Mouse (Mus musculus): ENCODE data around the gene Elob. TPM values are rescaled to one million over a fixed set of nuclear protein-coding genes. Genes with fewer than 3 reads are reported as not detected.

Elob gene
- total RNA-seq, 1 experiment from 2014 or later, result 137 TPM

DNA sequence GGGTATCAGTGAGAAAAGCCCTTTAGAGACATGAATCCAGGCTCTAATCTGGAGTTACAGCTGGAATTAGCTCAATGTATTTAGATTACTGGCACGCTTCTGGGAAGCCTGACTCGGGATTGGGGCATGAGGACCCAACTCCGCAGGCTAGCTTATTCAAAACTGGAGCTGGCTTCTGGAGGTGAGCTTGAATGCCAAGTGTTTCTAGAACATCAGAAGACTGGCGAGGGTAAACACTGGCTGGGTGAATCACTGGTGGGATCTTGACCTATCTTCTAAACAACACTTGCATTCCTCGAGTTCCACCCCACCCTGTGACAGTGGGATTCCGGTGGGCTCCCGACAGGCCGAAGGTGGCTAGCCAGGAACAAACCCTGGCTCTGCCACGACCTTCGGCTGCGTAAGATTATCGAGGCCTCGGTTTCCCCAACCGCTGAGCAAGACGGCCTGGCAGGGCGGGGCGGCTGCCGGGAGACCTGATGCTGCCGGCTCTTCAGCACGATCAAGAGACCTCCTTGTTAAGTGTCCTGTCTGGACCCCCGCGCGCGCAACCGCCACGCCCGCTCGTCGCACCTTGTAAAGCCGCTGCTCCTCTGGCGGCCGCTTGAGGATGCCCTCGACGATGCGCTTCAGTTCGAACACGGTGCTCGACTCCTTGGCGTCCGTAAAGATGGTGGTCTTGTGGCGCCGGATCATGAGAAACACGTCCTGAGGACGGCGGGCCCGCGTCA, 500 bp downstream of the Elob start:
- ATAC-seq (replicated peaks; ENCODE audit: insufficient number of reproducible peaks, low FRiP score, low TSS enrichment, poor library complexity, severe bottlenecking), result peak; percentile 10; the same call in 1 of the 2 replicates

GRCm38 (mm10) chr17:23825591-23825990, 3.3 kb downstream of the Elob start:
- no peak for ATAC-seq (replicated peaks; ENCODE audit: insufficient number of reproducible peaks, low FRiP score, low TSS enrichment, poor library complexity, severe bottlenecking)

DNA sequence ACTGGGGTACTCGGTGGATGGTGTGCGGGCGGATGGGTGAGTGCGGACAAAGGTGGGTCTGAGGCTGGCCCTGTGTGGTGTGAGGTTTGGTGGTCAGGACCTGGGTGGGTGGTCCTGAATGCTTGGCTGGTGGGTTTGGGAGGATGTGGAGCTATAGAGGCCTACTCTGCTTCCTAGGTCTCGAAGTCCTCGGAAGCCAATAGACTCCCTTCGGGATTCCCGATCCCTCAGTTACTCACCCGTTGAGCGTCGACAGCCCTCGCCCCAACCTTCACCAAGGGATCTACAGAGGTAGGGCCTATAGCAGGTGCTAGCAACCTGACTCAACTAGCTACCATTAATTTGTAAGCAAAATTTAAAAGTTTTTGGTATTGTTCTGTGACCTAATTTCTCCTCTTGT, 5.3 kb downstream of the Elob start:
- no peak for ATAC-seq (replicated peaks; ENCODE audit: insufficient number of reproducible peaks, low FRiP score, low TSS enrichment, poor library complexity, severe bottlenecking)

- ATAC-seq (replicated peaks; ENCODE audit: insufficient number of reproducible peaks, low FRiP score, low TSS enrichment, poor library complexity, severe bottlenecking), result no peak
Measured at GRCm38 (mm10) chr17:23823018-23823417, 5.9 kb downstream of the Elob start.

DNA sequence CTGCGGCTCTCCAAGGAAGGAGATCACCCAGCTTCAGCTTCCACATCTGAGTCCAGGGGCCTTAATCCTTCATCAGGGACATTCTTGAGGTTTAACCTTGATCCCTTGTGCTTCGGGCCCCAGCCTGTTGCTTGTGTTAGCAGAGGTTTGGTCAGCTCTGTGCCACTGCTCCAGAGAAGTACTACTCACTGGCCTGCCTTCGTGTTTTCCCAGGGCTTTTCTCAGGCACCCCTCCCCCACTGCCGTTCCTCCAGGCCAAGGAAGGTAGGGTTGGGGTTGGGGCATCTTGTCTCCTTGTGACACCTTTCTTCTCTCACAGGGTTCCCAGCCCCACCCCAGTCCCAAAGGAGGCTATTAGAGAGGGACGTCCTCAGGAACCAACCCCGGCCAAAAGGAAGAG, 6.8 kb downstream of the Elob start:
- ATAC-seq (replicated peaks; ENCODE audit: insufficient number of reproducible peaks, low FRiP score, low TSS enrichment, poor library complexity, severe bottlenecking), result no peak

DNA sequence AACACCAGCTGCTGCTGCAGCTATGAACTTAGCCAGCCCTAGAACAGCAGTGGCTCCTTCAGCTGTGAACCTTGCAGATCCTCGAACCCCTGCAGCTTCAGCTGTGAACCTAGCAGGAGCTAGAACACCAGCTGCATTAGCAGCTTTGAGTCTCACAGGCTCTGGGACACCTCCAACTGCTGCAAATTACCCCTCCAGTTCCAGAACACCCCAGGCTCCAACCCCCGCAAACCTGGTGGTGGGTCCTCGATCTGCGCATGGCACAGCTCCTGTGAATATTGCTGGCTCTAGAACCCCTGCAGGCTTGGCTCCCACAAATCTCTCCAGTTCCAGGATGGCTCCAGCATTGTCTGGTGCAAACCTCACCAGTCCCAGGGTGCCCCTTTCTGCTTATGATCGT, 8.2 kb downstream of the Elob start:
- ATAC-seq (replicated peaks; ENCODE audit: insufficient number of reproducible peaks, low FRiP score, low TSS enrichment, poor library complexity, severe bottlenecking), result no peak

DNA sequence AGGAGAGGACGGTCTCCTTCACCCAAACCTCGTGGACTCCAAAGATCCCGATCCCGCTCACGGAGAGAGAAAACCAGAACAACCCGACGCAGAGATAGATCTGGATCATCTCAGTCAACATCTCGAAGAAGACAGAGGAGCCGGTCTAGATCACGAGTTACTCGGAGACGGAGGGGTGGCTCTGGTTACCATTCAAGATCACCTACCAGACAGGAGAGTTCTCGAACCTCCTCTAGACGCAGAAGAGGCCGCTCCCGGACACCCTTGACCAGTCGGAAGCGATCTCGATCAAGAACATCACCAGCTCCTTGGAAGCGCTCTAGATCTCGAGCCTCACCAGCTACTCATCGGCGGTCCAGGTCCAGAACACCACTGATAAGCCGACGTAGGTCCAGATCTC, 9.7 kb downstream of the Elob start:
- ATAC-seq (replicated peaks; ENCODE audit: insufficient number of reproducible peaks, low FRiP score, low TSS enrichment, poor library complexity, severe bottlenecking), result no peak

GRCm38 (mm10) chr17:23818579-23818978, 10.4 kb downstream of the Elob start:
- no peak for ATAC-seq (replicated peaks; ENCODE audit: insufficient number of reproducible peaks, low FRiP score, low TSS enrichment, poor library complexity, severe bottlenecking)

GRCm38 (mm10) chr17:23815641-23816040, 13.3 kb downstream of the Elob start:
- no peak for ATAC-seq (replicated peaks; ENCODE audit: insufficient number of reproducible peaks, low FRiP score, low TSS enrichment, poor library complexity, severe bottlenecking)

DNA sequence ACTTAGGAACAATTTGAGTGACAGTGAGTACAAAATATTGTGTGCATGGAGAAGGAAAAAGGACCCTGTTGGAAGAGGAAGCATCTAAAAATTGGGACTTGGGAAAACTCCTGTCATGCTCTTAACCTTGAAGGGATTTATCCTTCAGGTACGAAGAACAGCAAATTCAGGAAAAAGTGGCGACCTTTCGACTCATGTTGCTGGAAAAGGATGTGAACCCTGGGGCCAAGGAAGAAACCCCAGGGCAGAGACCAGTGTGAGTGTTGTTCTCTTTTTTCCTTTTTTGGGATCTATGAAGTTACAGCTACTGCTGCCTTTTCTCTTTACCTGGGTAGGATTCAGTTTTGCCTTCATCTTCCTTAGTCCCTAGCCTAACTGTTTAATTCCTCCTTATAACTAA, 21.0 kb downstream of the Elob start:
- ATAC-seq (replicated peaks; ENCODE audit: insufficient number of reproducible peaks, low FRiP score, low TSS enrichment, poor library complexity, severe bottlenecking), result no peak

DNA sequence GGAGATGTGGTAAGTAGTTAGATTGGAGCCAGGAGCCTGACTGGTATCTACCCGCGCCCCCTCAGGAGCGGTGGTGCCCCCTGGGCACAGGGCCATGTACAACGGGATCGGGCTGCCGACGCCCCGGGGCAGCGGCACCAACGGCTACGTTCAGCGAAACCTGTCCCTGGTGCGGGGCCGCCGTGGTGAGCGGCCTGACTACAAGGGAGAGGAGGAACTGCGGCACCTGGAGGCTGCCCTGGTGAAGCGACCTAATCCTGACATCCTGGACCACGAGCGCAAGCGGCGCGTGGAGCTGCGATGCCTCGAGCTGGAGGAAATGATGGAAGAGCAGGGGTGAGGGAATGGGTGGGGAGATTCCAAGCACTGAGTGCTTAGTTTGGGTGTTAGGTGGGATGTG, 22.1 kb downstream of the Elob start:
- ATAC-seq (replicated peaks; ENCODE audit: insufficient number of reproducible peaks, low FRiP score, low TSS enrichment, poor library complexity, severe bottlenecking), result no peak

GRCm38 (mm10) chr17:23804426-23805085, 24.4 kb downstream of the Elob start:
- no peak for ATAC-seq (replicated peaks; ENCODE audit: insufficient number of reproducible peaks, low FRiP score, low TSS enrichment, poor library complexity, severe bottlenecking)

DNA sequence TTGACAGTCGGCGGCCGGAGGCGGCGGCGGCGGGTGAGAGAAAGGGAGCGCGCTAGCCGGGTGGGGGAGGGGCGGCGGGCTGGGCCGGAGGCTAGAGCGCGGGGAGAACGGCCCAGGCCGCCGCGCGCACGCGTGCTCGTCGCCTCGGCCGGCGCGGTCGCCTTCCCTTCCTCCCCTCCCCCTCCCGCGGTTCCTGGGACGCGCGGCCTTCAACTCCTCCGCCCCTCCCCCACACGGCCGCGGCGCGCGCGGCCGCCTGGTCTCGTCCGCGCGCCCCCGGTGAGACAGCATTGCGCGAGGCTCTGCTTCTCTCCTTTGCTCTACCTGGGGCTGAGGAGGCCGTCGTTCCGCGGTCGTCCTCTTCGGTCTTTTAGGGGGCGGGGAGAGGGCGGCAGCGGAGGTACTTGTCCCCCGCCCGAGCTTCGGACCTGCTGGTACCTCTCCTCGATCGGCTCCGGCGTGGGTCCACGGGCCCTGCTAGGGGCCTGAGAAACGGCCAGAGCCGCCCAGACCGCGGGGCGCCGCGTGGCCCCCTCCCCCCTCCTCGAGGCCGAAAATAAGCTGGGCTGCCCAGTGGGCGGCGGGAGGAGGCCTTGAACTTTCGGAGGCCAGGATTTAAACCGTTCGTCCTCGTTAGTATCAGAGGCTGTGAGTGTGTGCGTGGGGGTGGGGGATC, 25.4 kb downstream of the Elob start:
- ATAC-seq (replicated peaks; ENCODE audit: insufficient number of reproducible peaks, low FRiP score, low TSS enrichment, poor library complexity, severe bottlenecking), result peak; percentile 24

DNA sequence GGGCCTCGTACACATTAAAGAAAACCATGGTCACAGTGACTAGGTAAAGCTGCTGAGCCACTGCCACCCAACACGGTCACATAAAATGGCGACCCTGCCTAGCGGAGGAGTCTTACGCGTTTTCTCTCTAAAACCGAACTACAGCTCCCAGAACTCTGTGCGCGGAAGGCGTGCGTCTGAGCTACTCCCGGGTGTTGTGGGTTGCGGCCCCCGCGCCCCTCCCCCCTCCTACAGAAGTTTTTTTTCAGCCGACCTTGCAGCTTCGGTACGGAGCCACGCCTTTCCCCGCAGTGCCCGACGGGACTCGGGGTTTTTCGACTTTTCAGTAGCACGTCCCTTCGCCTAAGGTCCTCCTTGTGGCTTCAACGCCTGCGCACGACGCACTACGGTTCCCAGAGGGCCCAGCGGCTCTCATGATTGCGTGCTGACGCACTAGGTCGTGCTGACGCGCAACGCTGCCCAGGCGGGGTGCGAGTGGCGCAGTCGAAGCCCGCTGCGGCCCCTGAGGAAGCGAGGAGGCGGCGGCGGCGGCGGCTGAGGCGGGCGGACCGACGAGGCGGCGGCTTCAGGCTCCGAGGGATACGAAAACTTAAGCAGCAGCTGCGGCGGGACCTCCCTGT, 26.1 kb downstream of the Elob start:
- peak; percentile 97 for ATAC-seq (replicated peaks; ENCODE audit: insufficient number of reproducible peaks, low FRiP score, low TSS enrichment, poor library complexity, severe bottlenecking)

DNA sequence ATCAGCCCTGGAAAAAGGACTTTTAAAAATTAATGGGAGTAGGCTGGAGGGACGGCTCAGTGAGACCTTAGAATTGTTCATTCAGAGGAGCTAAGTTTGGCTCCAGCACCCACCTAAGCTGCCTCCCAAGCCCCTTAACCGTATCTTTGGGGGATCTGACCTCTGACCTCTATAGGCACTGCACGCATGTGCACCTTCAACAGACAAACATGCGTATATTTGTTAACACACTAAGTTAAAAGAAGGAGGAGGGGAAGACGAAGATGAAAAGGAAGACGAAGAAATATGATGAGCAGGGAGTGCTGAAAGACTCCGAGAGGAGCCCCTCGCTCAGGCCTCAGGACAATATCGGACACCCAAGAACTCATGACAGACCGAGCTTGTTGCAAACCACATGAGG, 27.3 kb downstream of the Elob start:
- ATAC-seq (replicated peaks; ENCODE audit: insufficient number of reproducible peaks, low FRiP score, low TSS enrichment, poor library complexity, severe bottlenecking), result no peak

DNA sequence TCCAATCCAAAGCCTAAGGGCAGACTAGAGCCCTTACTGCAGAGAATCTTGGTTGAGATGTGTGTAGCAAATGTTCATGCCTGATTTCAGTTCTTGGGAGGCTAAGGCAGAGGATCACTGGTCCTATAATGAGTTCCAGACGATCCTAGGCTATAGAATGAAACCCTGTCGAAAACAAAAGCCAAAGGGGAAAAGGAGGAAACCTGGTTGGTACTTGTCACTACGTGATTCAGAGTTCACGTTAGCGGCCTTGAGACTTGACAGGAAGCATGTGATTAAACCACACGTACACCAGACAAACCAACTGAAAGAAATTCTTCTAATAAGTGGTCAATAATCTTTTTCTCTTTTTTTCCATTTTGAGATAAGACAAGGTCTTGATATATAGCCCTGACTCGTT, 31.6 kb downstream of the Elob start:
- no peak for ATAC-seq (replicated peaks; ENCODE audit: insufficient number of reproducible peaks, low FRiP score, low TSS enrichment, poor library complexity, severe bottlenecking)

- no peak for ATAC-seq (replicated peaks; ENCODE audit: insufficient number of reproducible peaks, low FRiP score, low TSS enrichment, poor library complexity, severe bottlenecking)
Measured at GRCm38 (mm10) chr17:23795323-23795722, 33.6 kb downstream of the Elob start.

- no peak for ATAC-seq (replicated peaks; ENCODE audit: insufficient number of reproducible peaks, low FRiP score, low TSS enrichment, poor library complexity, severe bottlenecking)
Measured at GRCm38 (mm10) chr17:23791079-23791357, 37.9 kb downstream of the Elob start.

DNA sequence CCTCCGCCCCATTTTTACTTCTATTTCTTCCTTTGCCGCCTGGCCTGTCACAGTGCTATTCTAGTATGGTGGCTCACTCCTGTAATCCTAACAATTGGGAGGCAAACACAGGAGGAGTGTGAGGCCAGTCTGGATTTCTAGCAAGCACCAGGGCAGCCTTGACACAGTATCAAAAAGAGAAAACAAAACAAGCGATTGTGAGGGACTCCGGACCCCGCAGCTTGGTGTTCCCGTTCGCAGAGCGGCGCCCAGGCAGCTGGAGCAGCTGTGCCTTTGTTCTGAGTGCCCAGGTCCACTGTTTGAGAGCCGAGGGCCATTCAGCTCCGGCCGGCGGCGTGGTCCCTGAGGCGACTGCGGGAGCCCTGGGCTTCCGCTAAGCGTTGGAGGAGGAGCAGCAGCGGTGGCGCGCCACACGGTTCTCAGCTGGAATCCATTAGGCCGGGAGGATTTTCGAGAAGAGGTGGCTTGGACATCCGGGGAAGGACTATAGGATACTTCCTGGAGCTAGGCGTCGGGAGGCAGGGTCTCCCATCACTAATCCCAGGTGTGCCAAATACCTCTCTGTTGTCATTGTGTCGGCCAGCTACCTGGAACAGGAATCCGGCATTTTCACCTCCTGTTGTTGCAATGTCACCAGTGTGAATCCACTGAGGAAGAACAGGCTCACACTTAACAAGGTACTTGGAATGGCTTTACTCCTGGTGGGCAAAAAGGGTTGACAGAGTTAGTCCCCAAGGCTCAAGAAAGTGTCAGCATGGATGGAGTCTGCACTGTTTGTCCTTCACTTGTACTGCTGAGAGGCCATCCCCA, 38.5 kb downstream of the Elob start, which contains the start of gene Srrm2:
Gene Srrm2, plus strand, starts transcription at position 264 of the 810 bp plus-strand sequence.
- peak; percentile 54 for ATAC-seq (replicated peaks; ENCODE audit: insufficient number of reproducible peaks, low FRiP score, low TSS enrichment, poor library complexity, severe bottlenecking)

Data from monocyte, adult 5-6 weeks (primary cell).